Comparison of ENCODE assay signal across 16 mouse cellular contexts in genomic region chr1:120083921-120084517, GRCm38 (mm10). TPM values are rescaled to one million over a fixed set of nuclear protein-coding genes. Genes with fewer than 3 reads are reported as not detected.
A peak's percentile ranks its signal among the peaks of the same experiment; 100 is the strongest.
DNase-seq lines count a peak whose midpoint lies in the region; ATAC-seq and TF ChIP-seq lines count a peak whose summit lies in the region.
"Had no signal": no experiment of that assay in that cellular context is flagged by ENCODE, and none has a peak within 500 bp of the region (broad histone marks: within the 10 kb centered on the region; RNA-seq: fewer than 3 reads in every experiment).

No protein-coding gene starts in this region.

- H3K4me1 ChIP-seq in heart, embryonic 12.5 days (replicated peaks) = peaks cover 29% of the 10 kb centered on the region
- peaks cover 10% of the 10 kb centered on the region for H3K4me1 ChIP-seq in lung, embryonic 14.5 days (ENCODE audit: insufficient read depth)
- H3K4me1 ChIP-seq in embryonic fibroblast, embryonic 13.5 days (ENCODE audit: control insufficient read depth, insufficient read depth, low read length) = peaks cover 8% of the 10 kb centered on the region; the same call in 1 of the 2 replicates
- no peaks in the 10 kb centered on the region for H3K4me1 ChIP-seq in stomach, embryonic 15.5 days
- H3K4me1 ChIP-seq in thymus, adult 2 months (replicated peaks; ENCODE audit: control insufficient read depth, insufficient read depth, low read length) = no peaks in the 10 kb centered on the region
- H3K4me1 ChIP-seq: neural tube, embryonic 15.5 days had no signal

- 0 out of 2 replicates have a peak, but pooled peaks have one; percentile 24 for ATAC-seq in heart, embryonic 12.5 days (ENCODE audit: insufficient number of reproducible peaks, low FRiP score)
- peak; percentile 52; the same call in 1 of the 2 replicates for ATAC-seq in lung, embryonic 14.5 days (ENCODE audit: insufficient read depth)
- no peak for ATAC-seq in stomach, embryonic 15.5 days (ENCODE audit: insufficient read depth, low FRiP score, low read depth)

- DNase-seq in heart, postnatal 25 days (ENCODE audit: low spot score) = no peak
- DNase-seq in lung, embryonic 14.5 days = peak; percentile 46
- DNase-seq in lung, postnatal 25 days (ENCODE audit: low spot score) = no peak
- DNase-seq in thymus, adult 2 months = no peak
- DNase-seq in thymus, postnatal 4 days = no peak
- DNase-seq: adrenal gland, adult 8-10 months; cerebellum, adult 18-20 months; thymus, postnatal 25 days had no signal

- H3K9ac ChIP-seq in heart, embryonic 12.5 days = no peak overlapping the region
- no peak overlapping the region for H3K9ac ChIP-seq in lung, embryonic 14.5 days
- H3K9ac ChIP-seq in stomach, embryonic 15.5 days = no peak overlapping the region
- H3K9ac ChIP-seq: embryonic facial prominence, embryonic 15.5 days; forebrain, embryonic 12.5 days; neural tube, embryonic 15.5 days had no signal

- no peaks in the 10 kb centered on the region for H3K27me3 ChIP-seq in heart, embryonic 12.5 days (replicated peaks)
- no peaks in the 10 kb centered on the region for H3K27me3 ChIP-seq in lung, embryonic 14.5 days (ENCODE audit: insufficient read depth, low read length)
- H3K27me3 ChIP-seq in stomach, embryonic 15.5 days (replicated peaks) = no peaks in the 10 kb centered on the region
- H3K27me3 ChIP-seq in thymus, adult 2 months (ENCODE audit: control insufficient read depth, insufficient read depth, low read length) = no peaks in the 10 kb centered on the region
- H3K27me3 ChIP-seq: embryonic facial prominence, embryonic 15.5 days; neural tube, embryonic 15.5 days had no signal

- no peak for TF ChIP-seq CTCF in lung, embryonic 14.5 days (IDR thresholded peaks at IDR 0.05; ENCODE audit: low read depth)
- no peak for TF ChIP-seq CTCF in embryonic fibroblast, embryonic 13.5 days (IDR thresholded peaks at IDR 0.05; ENCODE audit: borderline replicate concordance, insufficient read depth, low read length)
- no peak for TF ChIP-seq CTCF in thymus, adult 2 months (IDR thresholded peaks at IDR 0.05; ENCODE audit: borderline replicate concordance, control insufficient read depth, extremely low read depth, insufficient read depth, low read length, poor library complexity)

- no peak for TF ChIP-seq POLR2A in embryonic fibroblast, embryonic 13.5 days (IDR thresholded peaks at IDR 0.05; ENCODE audit: low read depth, low read length)
- no peak for TF ChIP-seq POLR2A in thymus, adult 2 months (IDR thresholded peaks at IDR 0.05; ENCODE audit: control insufficient read depth, extremely low read depth, insufficient read depth, low read length, poor library complexity)

- H3K9me3 ChIP-seq in heart, embryonic 12.5 days (replicated peaks) = no peaks in the 10 kb centered on the region
- H3K9me3 ChIP-seq in lung, embryonic 14.5 days (ENCODE audit: low read depth, low read length) = no peaks in the 10 kb centered on the region
- H3K9me3 ChIP-seq in stomach, embryonic 15.5 days = no peaks in the 10 kb centered on the region
- H3K9me3 ChIP-seq: embryonic facial prominence, embryonic 15.5 days; forebrain, embryonic 12.5 days; hindbrain, embryonic 10.5 days; midbrain, embryonic 10.5 days; neural tube, embryonic 15.5 days had no signal

- H3K4me2 ChIP-seq in heart, embryonic 12.5 days = peak overlapping the region; percentile 29; the same call in 1 of the 2 replicates
- no peak overlapping the region for H3K4me2 ChIP-seq in lung, embryonic 14.5 days
- H3K4me2 ChIP-seq in stomach, embryonic 15.5 days = no peak overlapping the region
- H3K4me2 ChIP-seq: forebrain, embryonic 12.5 days; neural tube, embryonic 15.5 days had no signal

- no peaks in the 10 kb centered on the region for H3K36me3 ChIP-seq in heart, embryonic 12.5 days
- H3K36me3 ChIP-seq in lung, embryonic 14.5 days (ENCODE audit: insufficient read depth) = no peaks in the 10 kb centered on the region
- no peaks in the 10 kb centered on the region for H3K36me3 ChIP-seq in stomach, embryonic 15.5 days
- no peaks in the 10 kb centered on the region for H3K36me3 ChIP-seq in thymus, adult 2 months (ENCODE audit: control insufficient read depth, insufficient read depth, low read length)
- H3K36me3 ChIP-seq: embryonic facial prominence, embryonic 15.5 days; forebrain, embryonic 12.5 days; hindbrain, embryonic 10.5 days; midbrain, embryonic 10.5 days; neural tube, embryonic 15.5 days had no signal

- H3K27ac ChIP-seq in heart, embryonic 12.5 days (ENCODE audit: poor library complexity, severe bottlenecking) = peak overlapping the region; percentile 43
- H3K27ac ChIP-seq in lung, embryonic 14.5 days (ENCODE audit: low read depth) = no peak overlapping the region
- H3K27ac ChIP-seq in embryonic fibroblast, embryonic 13.5 days (ENCODE audit: insufficient read depth, low read length) = peak overlapping the region; percentile 37; the same call in 1 of the 2 replicates
- peak overlapping the region; percentile 41; the same call in 1 of the 2 replicates for H3K27ac ChIP-seq in stomach, embryonic 15.5 days
- H3K27ac ChIP-seq in thymus, adult 2 months (ENCODE audit: control insufficient read depth, insufficient read depth, low read length) = no peak overlapping the region
- H3K27ac ChIP-seq: embryonic facial prominence, embryonic 15.5 days; forebrain, embryonic 12.5 days; hindbrain, embryonic 10.5 days; midbrain, embryonic 10.5 days; neural tube, embryonic 15.5 days had no signal

- no peak overlapping the region for H3K4me3 ChIP-seq in heart, embryonic 12.5 days
- H3K4me3 ChIP-seq in lung, embryonic 14.5 days (ENCODE audit: low read depth, low read length) = no peak overlapping the region
- no peak overlapping the region for H3K4me3 ChIP-seq in embryonic fibroblast, embryonic 13.5 days (ENCODE audit: insufficient read depth, low read length)
- H3K4me3 ChIP-seq in stomach, embryonic 15.5 days (replicated peaks) = no peak overlapping the region
- H3K4me3 ChIP-seq in thymus, adult 2 months (ENCODE audit: control insufficient read depth, insufficient read depth, low read length) = no peak overlapping the region
- H3K4me3 ChIP-seq: embryonic facial prominence, embryonic 15.5 days; forebrain, embryonic 12.5 days; hindbrain, embryonic 10.5 days; midbrain, embryonic 10.5 days; neural tube, embryonic 15.5 days had no signal

- intact Hi-C loops in heart, postnatal 25 days (cut with DNase I) = no loop called here

- WGBS in heart, embryonic 12.5 days = 25% methylated on average over 5 of the region's 5 CpGs
- WGBS in lung, embryonic 14.5 days = 23% methylated on average over 5 of the region's 5 CpGs
- 45% methylated on average over 5 of the region's 5 CpGs for WGBS in stomach, embryonic 15.5 days
- WGBS in thymus, adult 2 months = 87% methylated on average over 5 of the region's 5 CpGs

RNA-seq across cellular contexts. Expression of gene Tmem37, which starts 10.1 kb away (rescaled TPM):
- 14.3 and 15.0 TPM in 2 replicates for polyA plus RNA-seq in heart, embryonic 12.5 days (2016; fragmentation: Nextera tagmentation; extraction: Ambion mirVana)
- total RNA-seq in heart, postnatal 25 days (2021) = 1 to 10 TPM; 5.1 to 6.9 TPM
- 7.4 and 8.0 TPM in 2 replicates for polyA plus RNA-seq in lung, embryonic 14.5 days (2014; fragmentation: Nextera tagmentation; extraction: Ambion mirVana)
- polyA plus RNA-seq in embryonic fibroblast, embryonic 13.5 days (2011; ENCODE audit: insufficient read length, low read depth, missing spikeins) = 18.7 and 25.9 TPM in 2 replicates
- 20.1 and 23.9 TPM in 2 replicates for polyA plus RNA-seq in stomach, embryonic 15.5 days (2015; fragmentation: Nextera tagmentation; extraction: Ambion mirVana)
- polyA plus RNA-seq in thymus, adult 2 months (2012; rRNA removed) = 15.7 and 18.5 TPM in 2 replicates

RNA-seq across cellular contexts. Expression of gene Dbi, which starts 36.9 kb away (rescaled TPM):
- polyA plus RNA-seq in heart, embryonic 12.5 days (2016; fragmentation: Nextera tagmentation; extraction: Ambion mirVana) = 655 and 695 TPM in 2 replicates
- total RNA-seq in heart, postnatal 25 days (2021) = 100 to 1,000 TPM; 246 to 290 TPM
- 421 and 445 TPM in 2 replicates for polyA plus RNA-seq in lung, embryonic 14.5 days (2014; fragmentation: Nextera tagmentation; extraction: Ambion mirVana)
- polyA plus RNA-seq in embryonic fibroblast, embryonic 13.5 days (2011; ENCODE audit: insufficient read length, low read depth, missing spikeins) = 267 and 293 TPM in 2 replicates
- polyA plus RNA-seq in stomach, embryonic 15.5 days (2015; fragmentation: Nextera tagmentation; extraction: Ambion mirVana) = 895 and 902 TPM in 2 replicates
- polyA plus RNA-seq in thymus, adult 2 months (2012; rRNA removed) = 210 and 247 TPM in 2 replicates

RNA-seq across cellular contexts. Expression of gene 3110009E18Rik, which starts 37.0 kb away (rescaled TPM):
- polyA plus RNA-seq in heart, embryonic 12.5 days (2016; fragmentation: Nextera tagmentation; extraction: Ambion mirVana) = 11.8 and 14.1 TPM in 2 replicates
- 1 to 10 TPM; 4.1 to 4.7 TPM for total RNA-seq in heart, postnatal 25 days (2021)
- 15.4 and 17.2 TPM in 2 replicates for polyA plus RNA-seq in lung, embryonic 14.5 days (2014; fragmentation: Nextera tagmentation; extraction: Ambion mirVana)
- 4.0 and 7.2 TPM in 2 replicates for polyA plus RNA-seq in embryonic fibroblast, embryonic 13.5 days (2011; ENCODE audit: insufficient read length, low read depth, missing spikeins)
- 16.6 and 17.8 TPM in 2 replicates for polyA plus RNA-seq in stomach, embryonic 15.5 days (2015; fragmentation: Nextera tagmentation; extraction: Ambion mirVana)
- polyA plus RNA-seq in thymus, adult 2 months (2012; rRNA removed) = 4.4 and 5.5 TPM in 2 replicates

Comparison
In these comparisons a context has a peak if more than half of its experiments do, and no peak if none do; other contexts are left out.
1. H3K27ac ChIP-seq: peak in heart, embryonic 12.5 days (single experiment), embryonic fibroblast, embryonic 13.5 days (single experiment) and stomach, embryonic 15.5 days (single experiment); none in lung, embryonic 14.5 days (single experiment) and thymus, adult 2 months (single experiment).